Mouse (Mus musculus): ENCODE results near the gene Ncapg. TPM values are rescaled to one million over a fixed set of nuclear protein-coding genes. Genes with fewer than 3 reads are reported as not detected.
"Not testable (repeated sequence)": the region's sequence is repeated elsewhere in the genome, so short reads cannot be mapped to it uniquely, and the experiment has no call there.

Gene Ncapg
- total RNA-seq (2017), result 1.2 and 1.5 TPM in 2 replicates

GRCm38 (mm10) chr5:45669598-45670279, at the start of gene Ncapg:
Gene Ncapg (plus strand): TSS chr5:45669919.
- ATAC-seq (ENCODE audit: extremely low read depth, insufficient number of reproducible peaks, low FRiP score, poor library complexity, severe bottlenecking), result peak; percentile 98

GRCm38 (mm10) chr5:45621511-45621910, 48.2 kb upstream of the Ncapg start:
- ATAC-seq (ENCODE audit: extremely low read depth, insufficient number of reproducible peaks, low FRiP score, poor library complexity, severe bottlenecking), result no peak

- ATAC-seq (ENCODE audit: extremely low read depth, insufficient number of reproducible peaks, low FRiP score, poor library complexity, severe bottlenecking), result no peak
Measured at GRCm38 (mm10) chr5:45627771-45628170, 41.9 kb upstream of the Ncapg start.

- no peak for ATAC-seq (ENCODE audit: extremely low read depth, insufficient number of reproducible peaks, low FRiP score, poor library complexity, severe bottlenecking)
Measured at GRCm38 (mm10) chr5:45629470-45629869, 40.2 kb upstream of the Ncapg start.

- no peak for ATAC-seq (ENCODE audit: extremely low read depth, insufficient number of reproducible peaks, low FRiP score, poor library complexity, severe bottlenecking)
Measured at GRCm38 (mm10) chr5:45638378-45638777, 31.3 kb upstream of the Ncapg start.

- peak; percentile 19; the same call in 1 of the 2 replicates for ATAC-seq (ENCODE audit: extremely low read depth, insufficient number of reproducible peaks, low FRiP score, poor library complexity, severe bottlenecking)
Measured at GRCm38 (mm10) chr5:45638806-45639714, 30.7 kb upstream of the Ncapg start, which contains the start of gene Fam184b. Gene Fam184b (minus strand): TSS chr5:45639614.

GRCm38 (mm10) chr5:45639715-45640092, 30.0 kb upstream of the Ncapg start:
- no peak for ATAC-seq (ENCODE audit: extremely low read depth, insufficient number of reproducible peaks, low FRiP score, poor library complexity, severe bottlenecking)

GRCm38 (mm10) chr5:45651026-45651703, 18.6 kb upstream of the Ncapg start:
- ATAC-seq (ENCODE audit: extremely low read depth, insufficient number of reproducible peaks, low FRiP score, poor library complexity, severe bottlenecking), result no peak

GRCm38 (mm10) chr5:45658406-45658805, 11.3 kb upstream of the Ncapg start:
- ATAC-seq (ENCODE audit: extremely low read depth, insufficient number of reproducible peaks, low FRiP score, poor library complexity, severe bottlenecking), result not testable (repeated sequence)

- no peak for ATAC-seq (ENCODE audit: extremely low read depth, insufficient number of reproducible peaks, low FRiP score, poor library complexity, severe bottlenecking)
Measured at GRCm38 (mm10) chr5:45668324-45668723, 1.4 kb upstream of the Ncapg start.

- ATAC-seq (ENCODE audit: extremely low read depth, insufficient number of reproducible peaks, low FRiP score, poor library complexity, severe bottlenecking), result 0 out of 2 replicates have a peak, but pooled peaks have one; percentile 7
Measured at GRCm38 (mm10) chr5:45668831-45669230, 888 bp upstream of the Ncapg start.

GRCm38 (mm10) chr5:45669234-45669597, 503 bp upstream of the Ncapg start:
- ATAC-seq (ENCODE audit: extremely low read depth, insufficient number of reproducible peaks, low FRiP score, poor library complexity, severe bottlenecking), result peak; percentile 6; the same call in 1 of the 2 replicates

GRCm38 (mm10) chr5:45670280-45670670, 556 bp downstream of the Ncapg start:
- no peak for ATAC-seq (ENCODE audit: extremely low read depth, insufficient number of reproducible peaks, low FRiP score, poor library complexity, severe bottlenecking)

GRCm38 (mm10) chr5:45670894-45671494, 1.3 kb downstream of the Ncapg start:
- ATAC-seq (ENCODE audit: extremely low read depth, insufficient number of reproducible peaks, low FRiP score, poor library complexity, severe bottlenecking), result no peak

- ATAC-seq (ENCODE audit: extremely low read depth, insufficient number of reproducible peaks, low FRiP score, poor library complexity, severe bottlenecking), result no peak
Measured at GRCm38 (mm10) chr5:45675032-45675431, 5.3 kb downstream of the Ncapg start.

GRCm38 (mm10) chr5:45677639-45678038, 7.9 kb downstream of the Ncapg start:
- ATAC-seq (ENCODE audit: extremely low read depth, insufficient number of reproducible peaks, low FRiP score, poor library complexity, severe bottlenecking), result no peak

GRCm38 (mm10) chr5:45679955-45680354, 10.2 kb downstream of the Ncapg start:
- no peak for ATAC-seq (ENCODE audit: extremely low read depth, insufficient number of reproducible peaks, low FRiP score, poor library complexity, severe bottlenecking)

GRCm38 (mm10) chr5:45683388-45683787, 13.7 kb downstream of the Ncapg start:
- ATAC-seq (ENCODE audit: extremely low read depth, insufficient number of reproducible peaks, low FRiP score, poor library complexity, severe bottlenecking), result no peak

- ATAC-seq (ENCODE audit: extremely low read depth, insufficient number of reproducible peaks, low FRiP score, poor library complexity, severe bottlenecking), result no peak
Measured at GRCm38 (mm10) chr5:45685243-45685642, 15.5 kb downstream of the Ncapg start.

All from neutrophil, adult 5-6 weeks (primary cell).